Mouse (Mus musculus) limb, embryonic 13.5 days (tissue): ENCODE results near the gene Sf3b3. TPM values are rescaled to one million over a fixed set of nuclear protein-coding genes. Genes with fewer than 3 reads are reported as not detected.

Experiments
- ATAC-seq: fragments of 200-750 bp; cut with Nextera tagmentation; 2 replicates; pipeline ENCODE4 v1.8.0; 2017; ENCODE audit warnings: low read depth, moderate number of reproducible peaks, moderate TSS enrichment; ENCODE audit not compliant: low FRiP score
- H3K27ac ChIP-seq: fragments of 300-500 bp; sonication (generic); 2 replicates; pipeline ENCODE4 v1.5.1; 2015; ENCODE audit warnings: inconsistent platforms, mild to moderate bottlenecking, moderate library complexity
- H3K27me3 ChIP-seq: fragments of 300-500 bp; sonication (generic); 2 replicates; pipeline ENCODE4 v1.6.1; 2015; ENCODE audit warnings: mild to moderate bottlenecking, inconsistent platforms
- H3K36me3 ChIP-seq: fragments of 300-500 bp; sonication (generic); 2 replicates; pipeline ENCODE4 v1.6.1; 2015; ENCODE audit warnings: inconsistent platforms, mild to moderate bottlenecking, moderate library complexity
- H3K4me1 ChIP-seq: fragments of 300-500 bp; sonication (generic); 2 replicates; pipeline ENCODE4 v1.6.1; 2015; ENCODE audit warnings: inconsistent platforms
- H3K4me2 ChIP-seq: fragments of 300-500 bp; sonication (generic); replicated peaks from 2 replicates; pipeline ENCODE4 v1.6.1; 2015; ENCODE audit warnings: inconsistent platforms, mild to moderate bottlenecking, moderate library complexity
- H3K4me3 ChIP-seq: fragments of 300-500 bp; sonication (generic); 2 replicates; pipeline ENCODE4 v1.5.1; 2015; ENCODE audit warnings: moderate library complexity, mild to moderate bottlenecking, inconsistent platforms
- H3K9ac ChIP-seq: fragments of 300-500 bp; sonication (generic); 2 replicates; pipeline ENCODE4 v1.6.1; 2015; ENCODE audit warnings: mild to moderate bottlenecking, inconsistent platforms
- H3K9me3 ChIP-seq: fragments of 300-500 bp; sonication (generic); 2 replicates; pipeline ENCODE4 v1.6.1; 2016; ENCODE audit warnings: inconsistent platforms
- WGBS: fragments of 180-500 bp; shearing (Covaris S2); methylation state at CpG from one replicate; pipeline ENCODE4 v1.1.7; 2015; 5-methylcytosine and 5-hydroxymethylcytosine counted together
- polyA plus RNA-seq: library from polyadenylated mRNA; unstranded; fragments of >200 nt; fragmentation: Nextera tagmentation; extraction: Ambion mirVana; gene quantifications from 2 replicates; pipeline ENCODE4 v1.2.1, GENCODE M21; 2015

Sf3b3 gene
- polyA plus RNA-seq, 1 experiment from 2014 or later, result 171 TPM

DNA sequence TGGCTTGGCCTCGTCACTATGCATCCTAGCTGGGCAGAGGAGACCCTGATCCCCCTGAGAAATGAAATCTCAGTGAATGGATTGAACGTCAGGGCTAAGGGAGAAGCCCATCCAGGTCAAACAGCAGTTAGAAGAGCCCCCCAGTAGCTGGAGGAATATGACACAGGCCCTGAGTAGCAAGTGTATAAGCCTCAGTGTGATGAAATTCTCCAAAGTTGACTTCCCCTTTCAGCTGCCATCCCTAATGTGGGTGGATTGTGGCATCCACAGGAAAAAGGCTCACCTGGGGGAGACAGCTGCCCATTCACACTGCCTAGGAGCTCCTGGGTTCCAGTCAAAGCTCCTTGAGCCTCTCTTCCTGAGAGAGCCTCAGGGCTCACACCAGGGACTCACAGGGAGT is 61.2 kb downstream of the Sf3b3 start:
- no peak for ATAC-seq
- no peak overlapping the region for H3K4me3 ChIP-seq
- H3K27ac ChIP-seq, result no peak overlapping the region
- H3K4me1 ChIP-seq, result no peaks in the 10 kb centered on the region
- no peaks in the 10 kb centered on the region for H3K36me3 ChIP-seq
- 56% methylated on average over 2 of the region's 2 CpGs for WGBS
- no peaks in the 10 kb centered on the region for H3K27me3 ChIP-seq
- H3K9me3 ChIP-seq, result no peaks in the 10 kb centered on the region
- no peak overlapping the region for H3K9ac ChIP-seq
- H3K4me2 ChIP-seq, result no peak overlapping the region

DNA sequence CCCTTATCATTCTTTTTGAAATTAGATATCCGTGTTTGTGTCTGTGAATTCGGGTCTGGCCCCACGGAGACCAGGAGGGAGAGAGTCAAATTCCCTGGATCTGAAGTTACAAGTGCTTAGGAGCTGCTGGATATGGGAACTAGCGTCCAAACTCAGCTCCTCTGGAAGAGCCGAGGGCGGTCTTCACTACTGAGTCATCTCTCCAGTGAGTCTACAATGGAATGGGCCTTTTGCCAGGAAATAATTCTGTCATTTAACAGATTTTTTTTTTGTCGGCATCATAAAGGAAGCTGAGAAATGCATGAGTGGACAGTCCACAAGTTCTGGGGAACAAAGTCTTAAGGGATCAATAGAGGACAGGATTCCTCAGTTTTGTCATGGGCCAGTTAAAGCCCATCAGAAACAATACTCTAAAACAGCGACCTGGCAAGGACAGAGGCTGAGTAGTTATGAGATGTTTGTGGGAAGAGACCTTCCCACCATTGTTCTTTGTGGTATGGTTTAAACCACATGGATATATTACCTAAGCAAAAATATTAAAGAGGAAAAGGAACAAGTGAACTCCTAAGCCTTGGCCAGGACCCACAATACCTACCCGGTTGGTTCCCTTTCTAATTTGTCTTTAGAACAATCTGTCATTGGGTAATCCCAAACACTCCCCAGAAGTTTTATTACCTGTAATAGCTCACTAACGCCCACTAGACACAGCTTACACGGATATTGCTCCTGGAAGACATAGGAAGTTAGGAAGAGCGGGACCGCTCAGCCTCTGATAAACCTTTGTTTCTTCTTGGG is 66.5 kb downstream of the Sf3b3 start:
- no peaks in the 10 kb centered on the region for H3K4me1 ChIP-seq
- H3K9me3 ChIP-seq, result peaks cover 4% of the 10 kb centered on the region; the same call in 1 of the 2 replicates
- no peak overlapping the region for H3K4me2 ChIP-seq
- no peaks in the 10 kb centered on the region for H3K27me3 ChIP-seq
- no peak for ATAC-seq
- no peak overlapping the region for H3K9ac ChIP-seq
- H3K36me3 ChIP-seq, result no peaks in the 10 kb centered on the region
- H3K27ac ChIP-seq, result no peak overlapping the region
- no peak overlapping the region for H3K4me3 ChIP-seq
- 81% methylated on average over 13 of the region's 13 CpGs for WGBS

DNA sequence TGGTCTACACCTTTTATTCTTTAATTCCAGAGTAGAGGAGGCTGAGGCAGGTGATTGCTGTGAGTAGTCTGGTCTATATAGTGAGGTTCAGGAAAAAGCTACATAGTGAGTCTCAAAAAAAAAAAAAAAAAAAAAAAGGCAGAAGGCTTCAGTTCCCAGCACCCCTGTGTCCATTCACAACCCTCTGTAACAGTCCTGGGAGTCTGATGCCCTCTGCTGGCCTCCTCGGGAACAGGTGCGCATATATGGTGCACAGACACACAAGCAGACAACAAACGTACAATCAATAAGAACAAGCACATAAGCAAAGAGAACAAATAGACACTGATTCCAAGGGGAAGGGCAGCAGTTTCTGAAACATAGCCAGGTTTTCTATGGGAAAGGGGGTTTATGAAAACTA is 70.3 kb downstream of the Sf3b3 start:
- H3K4me2 ChIP-seq, result no peak overlapping the region
- no peaks in the 10 kb centered on the region for H3K27me3 ChIP-seq
- WGBS, result 96% methylated on average over 3 of the region's 3 CpGs
- no peaks in the 10 kb centered on the region for H3K36me3 ChIP-seq
- no peak for ATAC-seq
- H3K4me3 ChIP-seq, result no peak overlapping the region
- peaks cover 4% of the 10 kb centered on the region; the same call in 1 of the 2 replicates for H3K9me3 ChIP-seq
- no peak overlapping the region for H3K9ac ChIP-seq
- H3K27ac ChIP-seq, result no peak overlapping the region
- H3K4me1 ChIP-seq, result no peaks in the 10 kb centered on the region

GRCm38 (mm10) chr8:110775721-110776120 is 70.9 kb downstream of the Sf3b3 start:
- H3K27ac ChIP-seq, result no peak overlapping the region
- H3K4me3 ChIP-seq, result no peak overlapping the region
- H3K9me3 ChIP-seq, result peaks cover 4% of the 10 kb centered on the region; the same call in 1 of the 2 replicates
- no peak overlapping the region for H3K9ac ChIP-seq
- H3K27me3 ChIP-seq, result no peaks in the 10 kb centered on the region
- no peaks in the 10 kb centered on the region for H3K36me3 ChIP-seq
- no peak for ATAC-seq
- H3K4me1 ChIP-seq, result no peaks in the 10 kb centered on the region
- 81% methylated on average over 3 of the region's 3 CpGs for WGBS
- H3K4me2 ChIP-seq, result no peak overlapping the region

GRCm38 (mm10) chr8:110775316-110775715 is 71.3 kb downstream of the Sf3b3 start:
- peaks cover 4% of the 10 kb centered on the region; the same call in 1 of the 2 replicates for H3K9me3 ChIP-seq
- H3K27me3 ChIP-seq, result no peaks in the 10 kb centered on the region
- H3K36me3 ChIP-seq, result no peaks in the 10 kb centered on the region
- H3K4me3 ChIP-seq, result no peak overlapping the region
- no peak overlapping the region for H3K9ac ChIP-seq
- no peak for ATAC-seq
- H3K4me1 ChIP-seq, result no peaks in the 10 kb centered on the region
- no peak overlapping the region for H3K4me2 ChIP-seq
- no peak overlapping the region for H3K27ac ChIP-seq
- 75% methylated on average over 8 of the region's 8 CpGs for WGBS

- Histone ChIP-seq H3K9me3 (peaks cover 4% of the 10 kb centered on the region; the same call in 1 of the 2 replicates), H3K27ac (no peak overlapping the region), H3K4me1 (no peaks in the 10 kb centered on the region), H3K4me2 (no peak overlapping the region), H3K27me3 (no peaks in the 10 kb centered on the region), H3K36me3 (no peaks in the 10 kb centered on the region), H3K9ac (no peak overlapping the region), H3K4me3 (no peak overlapping the region)
- 86% methylated on average over 6 of the region's 6 CpGs for WGBS
- no peak for ATAC-seq
Observed at GRCm38 (mm10) chr8:110774725-110775124, 71.9 kb downstream of the Sf3b3 start.

- 68% methylated on average over 3 of the region's 3 CpGs for WGBS
- Histone ChIP-seq H3K4me1 (no peaks in the 10 kb centered on the region), H3K4me2 (no peak overlapping the region), H3K27me3 (no peaks in the 10 kb centered on the region), H3K36me3 (no peaks in the 10 kb centered on the region), H3K27ac (no peak overlapping the region), H3K4me3 (no peak overlapping the region), H3K9ac (no peak overlapping the region), H3K9me3 (peaks cover 4% of the 10 kb centered on the region; the same call in 1 of the 2 replicates)
- no peak for ATAC-seq
Observed at GRCm38 (mm10) chr8:110774047-110774446, 72.5 kb downstream of the Sf3b3 start.

DNA sequence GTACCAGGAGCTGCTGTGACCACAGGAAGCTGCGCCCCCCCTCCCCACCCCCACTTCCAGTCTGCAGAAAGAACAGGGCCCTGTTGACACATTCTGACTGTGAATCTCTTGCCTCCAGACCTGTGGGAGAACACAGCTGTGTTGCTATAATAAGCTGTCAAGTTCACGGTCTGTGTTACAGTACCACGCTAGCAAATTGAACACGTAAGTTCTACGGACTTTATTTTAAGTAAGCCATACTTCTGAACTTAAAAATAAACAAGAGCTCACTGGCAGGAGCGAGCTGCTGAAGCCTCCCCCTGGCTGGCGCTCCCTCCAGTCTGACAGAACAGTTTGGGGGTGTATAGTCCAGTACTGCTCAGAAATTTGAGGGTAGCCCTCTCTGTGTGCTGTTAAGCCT is 74.1 kb downstream of the Sf3b3 start:
- Histone ChIP-seq H3K9ac (no peak overlapping the region), H3K4me3 (no peak overlapping the region), H3K36me3 (no peaks in the 10 kb centered on the region), H3K4me2 (no peak overlapping the region), H3K9me3 (peaks cover 4% of the 10 kb centered on the region; the same call in 1 of the 2 replicates), H3K4me1 (no peaks in the 10 kb centered on the region), H3K27me3 (no peaks in the 10 kb centered on the region), H3K27ac (no peak overlapping the region)
- 79% methylated on average over 7 of the region's 7 CpGs for WGBS
- no peak for ATAC-seq

- Histone ChIP-seq H3K4me1 (no peaks in the 10 kb centered on the region), H3K9ac (no peak overlapping the region), H3K27ac (no peak overlapping the region), H3K9me3 (no peaks in the 10 kb centered on the region), H3K4me3 (no peak overlapping the region), H3K4me2 (no peak overlapping the region), H3K36me3 (no peaks in the 10 kb centered on the region), H3K27me3 (no peaks in the 10 kb centered on the region)
- ATAC-seq, result no peak
- 88% methylated on average over 6 of the region's 6 CpGs for WGBS
Observed at GRCm38 (mm10) chr8:110767261-110767660, 79.3 kb downstream of the Sf3b3 start.

DNA sequence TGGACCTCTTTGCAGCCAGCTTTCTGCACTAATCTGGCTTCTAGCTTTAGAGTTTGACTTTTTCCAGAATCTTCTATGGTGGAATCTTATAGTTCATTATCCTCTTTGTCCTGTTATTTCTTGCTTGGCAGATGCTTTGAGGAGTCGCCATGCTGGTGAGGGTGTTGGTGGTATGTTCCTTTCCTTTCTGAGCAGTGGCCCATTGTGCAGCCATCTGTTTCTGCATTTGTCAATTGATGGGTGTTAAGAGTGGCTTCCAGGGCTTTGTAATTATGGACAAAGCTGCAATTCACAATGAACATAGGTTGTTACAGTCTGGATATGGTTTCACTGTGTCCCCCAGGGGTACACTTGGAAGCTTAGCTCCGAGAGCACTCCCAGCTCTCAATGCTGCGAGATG is 81.9 kb downstream of the Sf3b3 start:
- Histone ChIP-seq H3K4me3 (no peak overlapping the region), H3K9me3 (no peaks in the 10 kb centered on the region), H3K27ac (no peak overlapping the region), H3K4me1 (no peaks in the 10 kb centered on the region), H3K4me2 (no peak overlapping the region), H3K36me3 (no peaks in the 10 kb centered on the region), H3K27me3 (no peaks in the 10 kb centered on the region), H3K9ac (no peak overlapping the region)
- ATAC-seq, result no peak
- WGBS, result 66% methylated on average over 3 of the region's 3 CpGs

DNA sequence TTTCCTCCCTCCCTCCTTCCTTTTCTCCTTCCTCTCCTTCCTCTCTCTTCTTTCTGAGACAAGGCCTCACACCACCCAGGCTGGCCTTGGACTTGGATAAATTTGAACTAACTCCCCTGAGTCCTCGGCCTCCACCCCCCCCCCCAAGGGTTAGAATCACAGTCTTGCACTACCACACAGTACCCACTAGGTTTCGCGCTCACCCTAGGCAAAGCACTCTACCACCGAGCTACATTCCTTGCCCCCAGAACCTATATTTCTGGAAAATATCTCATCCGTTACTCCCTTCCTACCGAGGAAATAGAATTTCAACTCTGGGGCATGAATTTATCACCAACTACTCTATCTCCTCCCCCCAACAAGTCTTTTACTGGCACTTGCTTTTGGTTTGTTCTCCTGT is 84.6 kb downstream of the Sf3b3 start:
- no peak overlapping the region for H3K9ac ChIP-seq
- WGBS, result 61% methylated on average over 6 of the region's 6 CpGs
- H3K4me3 ChIP-seq, result no peak overlapping the region
- H3K4me2 ChIP-seq, result no peak overlapping the region
- no peak overlapping the region for H3K27ac ChIP-seq
- ATAC-seq, result no peak
- H3K9me3 ChIP-seq, result no peaks in the 10 kb centered on the region
- no peaks in the 10 kb centered on the region for H3K4me1 ChIP-seq
- H3K36me3 ChIP-seq, result no peaks in the 10 kb centered on the region
- no peaks in the 10 kb centered on the region for H3K27me3 ChIP-seq

- Histone ChIP-seq H3K9me3 (no peaks in the 10 kb centered on the region), H3K4me3 (no peak overlapping the region), H3K36me3 (no peaks in the 10 kb centered on the region), H3K27me3 (no peaks in the 10 kb centered on the region), H3K4me2 (no peak overlapping the region), H3K27ac (no peak overlapping the region), H3K9ac (no peak overlapping the region), H3K4me1 (no peaks in the 10 kb centered on the region)
- no peak for ATAC-seq
- 56% methylated on average over 5 of the region's 5 CpGs for WGBS
Observed at GRCm38 (mm10) chr8:110761185-110761584, 85.4 kb downstream of the Sf3b3 start.
